Mouse (Mus musculus) lung, postnatal 36 days (tissue): ENCODE results near the gene Hccs.
"Not testable (repeated sequence)": the region's sequence is repeated elsewhere in the genome, so short reads cannot be mapped to it uniquely, and the experiment has no call there.

Experiments
- DNase-seq: peaks from one replicate; pipeline ENCODE4 v3.0.0; 2022; ENCODE audit warnings: mixed read lengths

Gene Hccs

GRCm38 (mm10) chrX:169319945-169320667, at the start of gene Hccs:
Gene Hccs (minus strand): TSS chrX:169320372.
- DNase-seq: peak; percentile 93

- DNase-seq: no peak
These were observed 37.1 kb upstream of the Hccs start for GRCm38 (mm10) chrX:169357146-169357772.

- no peak for DNase-seq
These were observed 18.0 kb upstream of the Hccs start for GRCm38 (mm10) chrX:169338213-169338612.

GRCm38 (mm10) chrX:169337559-169337958, 17.4 kb upstream of the Hccs start:
- DNase-seq: no peak

- DNase-seq: peak; percentile 61
These were observed 12.1 kb upstream of the Hccs start for GRCm38 (mm10) chrX:169332264-169332663.

GRCm38 (mm10) chrX:169325929-169326595, 5.9 kb upstream of the Hccs start:
- no peak for DNase-seq

GRCm38 (mm10) chrX:169320668-169321005, 465 bp upstream of the Hccs start:
- DNase-seq: not testable (repeated sequence)

- no peak for DNase-seq
These were observed 959 bp downstream of the Hccs start for GRCm38 (mm10) chrX:169319066-169319760.

GRCm38 (mm10) chrX:169308559-169308958, 11.6 kb downstream of the Hccs start:
- DNase-seq: no peak

GRCm38 (mm10) chrX:169303945-169304344, 16.2 kb downstream of the Hccs start:
- DNase-seq: peak; percentile 71

GRCm38 (mm10) chrX:169302271-169303045, 17.7 kb downstream of the Hccs start:
- peak; percentile 20 for DNase-seq

GRCm38 (mm10) chrX:169299579-169299978, 20.6 kb downstream of the Hccs start:
- DNase-seq: peak; percentile 20

- DNase-seq: peak; percentile 10
These were observed 56.6 kb downstream of the Hccs start for GRCm38 (mm10) chrX:169263433-169264172.

- no peak for DNase-seq
These were observed 58.0 kb downstream of the Hccs start for GRCm38 (mm10) chrX:169262212-169262611.

- DNase-seq: no peak
These were observed 59.1 kb downstream of the Hccs start for GRCm38 (mm10) chrX:169261034-169261433.

- DNase-seq: no peak
These were observed 63.4 kb downstream of the Hccs start for GRCm38 (mm10) chrX:169256741-169257140.

GRCm38 (mm10) chrX:169255915-169256314, 64.3 kb downstream of the Hccs start:
- no peak for DNase-seq

GRCm38 (mm10) chrX:169222357-169223062, 97.7 kb downstream of the Hccs start:
- no peak for DNase-seq

- DNase-seq: no peak
These were observed 100.1 kb downstream of the Hccs start for GRCm38 (mm10) chrX:169220064-169220463.

GRCm38 (mm10) chrX:169210019-169210418, 110.2 kb downstream of the Hccs start:
- DNase-seq: no peak
